Mouse (Mus musculus) layer of hippocampus, postnatal 10 days (tissue): Measurements from ENCODE around the gene Arhgap8. TPM values are rescaled to one million over a fixed set of nuclear protein-coding genes. Genes with fewer than 3 reads are reported as not detected.
"Not testable (repeated sequence)": the region's sequence is repeated elsewhere in the genome, so short reads cannot be mapped to it uniquely, and the experiment has no call there.

Source experiments
- DNase-seq, 2 experiments: peaks; one replicate each; pipeline ENCODE4 v3.0.0; 2021; ENCODE audit warnings: low spot score in 2 of 2
- total RNA-seq, 2 experiments: library from RNA; stranded (reverse); gene quantifications; 2 replicates each; pipeline ENCODE4 v1.2.3; 2021

Arhgap8 gene
- total RNA-seq, 2 experiments from 2014 or later: 0.27 to 0.89 TPM

DNA sequence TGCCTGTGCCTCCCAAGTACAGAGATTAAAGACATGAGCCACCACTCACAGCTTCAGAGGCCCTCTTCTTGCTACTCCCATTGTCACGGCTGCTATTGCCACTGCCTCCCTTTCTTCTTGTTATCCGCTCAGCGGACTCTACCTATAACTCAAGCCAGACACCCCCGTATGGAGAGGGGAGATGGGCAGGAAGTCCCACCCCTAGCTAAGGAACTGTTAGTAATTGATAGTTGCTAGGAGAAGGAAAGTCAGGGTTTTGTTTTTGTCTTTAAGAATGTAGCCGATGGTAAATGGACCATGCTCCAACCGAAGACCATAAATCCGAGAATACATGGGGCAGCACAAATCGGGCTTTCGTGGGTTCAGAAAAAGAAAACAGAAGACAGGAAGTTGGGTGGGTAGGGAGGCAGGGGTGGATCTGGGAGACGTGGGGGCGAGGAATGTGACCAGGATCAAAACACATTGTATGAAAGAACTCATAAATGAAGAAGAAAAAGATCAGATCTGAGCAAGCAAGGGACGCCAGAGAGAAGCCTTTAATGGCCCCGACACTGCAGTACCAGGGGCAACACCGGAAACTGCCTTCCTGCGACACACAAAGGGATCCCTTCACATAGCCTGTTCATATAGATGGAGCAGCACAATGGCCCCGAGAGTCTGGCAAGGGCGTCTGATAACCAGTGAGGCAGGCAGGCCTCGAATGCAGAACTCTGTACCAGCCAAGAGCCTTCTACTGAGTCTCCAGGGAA is 12.0 kb downstream of the Arhgap8 start:
- DNase-seq: no peak

- DNase-seq: no peak
Observed at GRCm38 (mm10) chr15:84732425-84732749, 12.5 kb downstream of the Arhgap8 start.

- no peak for DNase-seq
Observed at GRCm38 (mm10) chr15:84736346-84736993, 16.6 kb downstream of the Arhgap8 start.

GRCm38 (mm10) chr15:84736994-84737346 is 17.1 kb downstream of the Arhgap8 start:
- DNase-seq: no peak

- DNase-seq: no peak
Observed at GRCm38 (mm10) chr15:84738246-84738645, 18.4 kb downstream of the Arhgap8 start.

DNA sequence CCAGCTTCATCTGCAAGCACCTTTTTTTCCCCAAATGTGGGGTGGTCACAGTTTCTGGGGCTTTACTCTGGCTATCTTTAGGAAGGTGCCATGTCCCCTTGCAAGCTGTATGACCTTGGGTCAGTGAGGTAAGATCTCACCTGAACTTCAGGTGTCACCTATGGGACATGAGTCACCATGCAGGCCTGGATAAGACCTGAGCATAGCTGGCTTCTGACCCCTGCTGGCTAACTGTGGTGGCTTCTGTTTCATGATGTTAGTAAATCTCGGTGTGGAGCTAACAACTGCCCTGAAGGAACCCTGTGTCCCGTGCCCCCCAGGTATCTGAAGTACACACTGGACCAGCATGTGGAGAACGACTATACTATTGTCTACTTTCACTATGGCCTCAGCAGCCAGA is 21.7 kb downstream of the Arhgap8 start:
- no peak for DNase-seq

DNA sequence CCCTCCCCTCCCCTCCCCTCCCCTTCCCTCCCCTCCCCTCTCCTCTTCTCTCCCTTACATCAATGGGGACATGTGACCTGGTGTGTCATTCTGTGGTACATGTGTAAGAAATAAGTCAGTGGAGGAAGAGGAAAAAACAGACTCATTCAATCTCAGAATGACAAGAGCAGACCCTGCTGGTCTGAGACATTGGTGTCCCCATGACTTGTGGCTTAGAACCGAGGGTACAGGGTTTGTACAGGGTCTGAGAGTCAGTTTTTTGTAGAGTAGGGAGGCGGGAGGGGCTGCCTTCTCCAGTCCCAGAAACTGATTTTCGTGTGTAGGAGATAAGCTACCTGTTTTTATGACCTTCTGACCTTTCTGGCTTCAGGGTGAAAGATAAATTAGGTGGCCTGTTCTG is 23.5 kb downstream of the Arhgap8 start:
- DNase-seq: no peak

GRCm38 (mm10) chr15:84744308-84744707 is 24.5 kb downstream of the Arhgap8 start:
- no peak for DNase-seq

DNA sequence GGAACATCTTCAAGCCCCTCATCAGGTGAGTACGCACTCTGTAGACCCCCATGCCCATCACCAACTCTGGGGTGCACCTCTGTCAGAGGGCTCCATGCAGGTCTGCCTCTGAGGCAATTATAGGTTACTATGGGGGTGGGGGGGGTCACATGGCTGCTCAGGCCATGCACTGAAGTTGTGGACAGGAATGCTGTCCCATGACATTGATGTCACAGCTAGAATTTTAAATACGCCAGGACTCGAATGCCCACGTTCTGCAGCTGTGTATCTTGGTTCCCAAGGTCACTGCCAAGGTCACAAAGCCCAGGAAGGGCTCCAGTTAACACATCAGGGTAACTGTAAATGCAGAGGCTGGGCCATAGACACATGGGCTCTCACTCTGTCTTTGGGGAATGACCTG is 26.0 kb downstream of the Arhgap8 start:
- DNase-seq: no peak

GRCm38 (mm10) chr15:84754987-84755386 is 35.1 kb downstream of the Arhgap8 start:
- peak; percentile 87 to 89 for DNase-seq

GRCm38 (mm10) chr15:84756426-84756825 is 36.6 kb downstream of the Arhgap8 start:
- peak; percentile 46 to 49 for DNase-seq

DNA sequence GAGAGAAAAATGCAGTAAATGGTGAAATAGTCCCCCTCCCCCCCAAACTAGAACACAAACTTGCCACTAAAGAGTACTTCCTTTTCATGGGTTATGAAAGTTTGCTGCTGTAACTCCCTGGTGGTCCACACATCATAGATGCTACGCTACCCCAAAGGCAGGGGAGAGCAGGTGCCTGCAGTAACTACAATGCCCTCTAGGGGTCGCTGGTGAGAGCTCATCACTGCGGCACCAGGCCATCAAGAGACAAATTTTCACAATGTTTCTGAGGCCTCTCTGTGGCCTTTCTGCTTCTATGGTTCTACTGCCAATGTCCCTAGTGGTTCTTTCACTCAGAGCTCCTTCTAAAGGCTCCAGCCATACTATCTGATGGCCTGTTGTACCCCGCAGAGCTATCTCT is 38.6 kb downstream of the Arhgap8 start:
- DNase-seq: peak; percentile 68

DNA sequence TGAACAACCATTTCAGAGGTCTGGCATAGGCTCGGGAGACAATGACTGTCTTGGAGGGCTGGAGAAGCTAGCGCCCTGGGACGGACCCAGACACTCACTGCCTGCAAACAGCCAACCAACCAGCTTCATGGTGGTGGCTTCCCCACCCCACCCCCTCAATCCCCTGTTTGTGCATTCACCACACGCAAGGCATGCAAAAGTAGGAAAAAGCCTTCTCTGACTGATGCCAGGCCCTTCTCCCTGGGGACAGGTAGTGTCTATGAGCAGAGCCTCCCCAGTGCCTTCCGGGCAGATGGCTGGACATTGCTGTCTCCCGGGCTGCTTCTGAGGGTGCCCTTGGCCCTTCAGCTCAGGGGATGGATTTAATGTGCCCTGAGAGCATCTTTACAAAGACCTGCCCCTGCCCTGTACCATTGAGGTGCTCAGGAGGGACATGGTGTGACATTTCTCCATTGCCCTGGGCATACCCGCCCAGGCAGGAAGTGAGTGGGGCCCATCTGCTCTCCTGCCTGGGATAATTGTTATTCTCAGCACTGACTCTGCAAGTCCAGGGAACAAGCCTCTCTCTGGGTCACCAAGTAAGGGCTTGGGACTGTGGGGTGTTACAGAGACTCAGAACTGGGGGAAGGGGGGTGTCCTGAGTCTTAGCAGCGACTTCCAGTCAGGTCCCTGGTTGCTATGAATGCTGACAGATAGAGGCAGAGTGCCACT is 43.0 kb downstream of the Arhgap8 start:
- peak in 1 of 2 experiments; percentile 19 for DNase-seq

GRCm38 (mm10) chr15:84763423-84763812 is 43.6 kb downstream of the Arhgap8 start:
- DNase-seq: no peak

DNA sequence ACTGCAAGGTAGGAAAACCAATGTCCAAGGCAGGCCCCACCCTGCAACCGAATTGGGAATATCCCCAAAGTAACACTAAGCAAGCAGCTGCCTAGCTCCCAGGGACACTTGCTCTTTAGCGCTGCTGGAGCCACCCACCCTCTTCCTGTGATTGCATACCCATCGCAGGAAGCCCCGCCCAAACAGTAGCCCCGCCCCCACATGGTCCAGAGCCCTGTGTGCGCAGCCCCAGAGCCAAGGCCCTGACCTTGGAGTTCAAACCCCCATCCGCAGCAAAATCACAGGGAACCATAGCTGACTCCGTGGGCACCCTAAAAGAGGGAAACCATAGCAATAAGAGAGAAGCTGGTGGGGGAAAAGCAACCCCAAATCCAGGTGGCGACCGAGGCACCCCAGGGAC is 46.8 kb downstream of the Arhgap8 start:
- DNase-seq: no peak

- DNase-seq: not testable (repeated sequence)
Observed at GRCm38 (mm10) chr15:84768531-84768930, 48.7 kb downstream of the Arhgap8 start.

GRCm38 (mm10) chr15:84769641-84770341 is 49.9 kb downstream of the Arhgap8 start:
- no peak for DNase-seq

GRCm38 (mm10) chr15:84772191-84773111 is 52.6 kb downstream of the Arhgap8 start:
- DNase-seq: no peak

DNA sequence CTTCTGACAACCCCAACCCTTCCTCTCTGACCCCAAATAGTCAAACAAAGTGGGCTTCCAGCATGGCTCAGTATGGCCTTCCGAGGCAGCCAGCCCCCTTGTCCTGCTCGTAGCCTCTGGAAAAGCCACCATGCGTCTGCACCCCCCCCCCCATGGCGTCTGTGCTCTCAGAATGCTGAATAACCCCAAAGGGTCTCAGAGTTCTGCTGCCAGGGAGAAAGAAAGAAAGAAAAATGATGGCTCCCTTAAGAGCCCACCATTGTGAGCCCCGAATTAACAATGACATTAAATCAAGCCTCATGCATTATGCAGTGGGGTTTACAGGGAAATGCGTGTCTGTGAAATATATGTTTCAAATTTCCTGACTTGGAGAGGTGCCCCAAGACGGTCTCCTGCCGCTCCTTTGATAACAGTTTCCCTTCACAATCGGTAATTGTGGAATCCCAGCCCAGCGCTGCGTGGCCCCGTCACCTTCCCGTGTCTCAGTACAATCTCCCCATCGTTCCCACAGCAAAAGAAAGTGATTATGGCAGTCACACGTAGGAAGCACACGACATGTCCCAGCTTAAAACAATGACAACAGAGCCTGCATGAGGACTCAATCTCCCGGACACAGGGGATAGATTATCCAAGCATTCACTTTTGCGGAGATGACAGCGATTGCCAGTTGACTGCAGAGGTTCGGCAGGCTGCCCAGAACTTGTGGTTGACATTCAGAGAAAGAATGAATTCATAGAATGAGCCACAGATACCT is 55.7 kb downstream of the Arhgap8 start:
- peak; percentile 43 to 45 for DNase-seq

GRCm38 (mm10) chr15:84778587-84778986 is 58.7 kb downstream of the Arhgap8 start:
- no peak for DNase-seq
